Comparison of ENCODE assay signal across 25 mouse cellular contexts in genomic region chr1:132749217-132749884, GRCm38 (mm10). TPM values are rescaled to one million over a fixed set of nuclear protein-coding genes. Genes with fewer than 3 reads are reported as not detected.
DNase-seq lines count a peak whose midpoint lies in the region; ATAC-seq lines count a peak whose summit lies in the region.
"Had no signal": no experiment of that assay in that cellular context is flagged by ENCODE, and none has a peak within 500 bp of the region (broad histone marks: within the 10 kb centered on the region; RNA-seq: fewer than 3 reads in every experiment).

No protein-coding gene starts in this region.

- no peak for DNase-seq in frontal cortex, postnatal 25 days (ENCODE audit: low spot score in 2 of 2)
- DNase-seq in left cerebral cortex, adult 18-20 months (ENCODE audit: low spot score in 2 of 2) = peak; percentile 28 to 29
- no peak for DNase-seq in left cerebral cortex, adult 11 months (ENCODE audit: low spot score)
- DNase-seq in left cerebral cortex, postnatal 36 days (ENCODE audit: low spot score in 2 of 2) = peak; percentile 38 to 58
- DNase-seq in left cerebral cortex, postnatal 10 days (ENCODE audit: extremely low spot score in 1 of 2, low spot score in 2 of 2) = no peak
- peak; percentile 81 for DNase-seq in brain, adult 2 months (ENCODE audit: low read depth, low spot score)
- DNase-seq in layer of hippocampus, adult 8-10 months (ENCODE audit: low spot score in 2 of 2) = no peak
- DNase-seq: adrenal gland, adult 8-10 months; adrenal gland, postnatal 14 days; adrenal gland, postnatal 36 days; B cell, adult 2 months; cerebellum, adult 11 months; cerebellum, adult 18-20 months; cerebellum, adult 8-10 months; cerebellum, adult 9-11 months; cerebellum, postnatal 14 days; cerebellum, postnatal 36 days; embryo, embryonic 11 days had no signal

- intact Hi-C loops in left cerebral cortex, postnatal 36 days (cut with DNase I) = loop anchor here (10.0 kb wide), 2 partner anchors 95 to 225 kb away; no protein-coding TSS in a partner anchor
- intact Hi-C loops in left cerebral cortex, postnatal 10 days (cut with DNase I) = no loop called here

- ATAC-seq in frontal cortex, adult (ENCODE audit: low TSS enrichment) = peak; percentile 65
- ATAC-seq: activated CD4-positive, CD25-positive, alpha-beta regulatory T cell, adult 4 months; CD4-positive, CD25-positive, alpha-beta regulatory T cell, adult 4 months; forebrain, embryonic 14.5 days; Patski had no signal

RNA-seq across cellular contexts. Expression of gene Nfasc, which starts 7.8 kb away (rescaled TPM):
- 100 to 1,000 TPM; 128 to 134 TPM for total RNA-seq in left cerebral cortex, adult 18-20 months (2021)
- total RNA-seq in left cerebral cortex, postnatal 36 days (2021) = 100 to 1,000 TPM; 164 to 178 TPM
- 100 to 1,000 TPM; 125 to 134 TPM for total RNA-seq in left cerebral cortex, postnatal 10 days (2021)
- 100 to 1,000 TPM; 153 to 171 (median 158) TPM for total RNA-seq in layer of hippocampus, adult 8-10 months (2022)
- total RNA-seq: CH12.LX; common myeloid progenitor, adult 5-6 weeks had no signal

Comparison
In these comparisons a context has a peak if more than half of its experiments do, and no peak if none do; other contexts are left out.
1. DNase-seq: peak in left cerebral cortex, adult 18-20 months (2 of 2), left cerebral cortex, postnatal 36 days (2 of 2) and brain, adult 2 months (single experiment); none in frontal cortex, postnatal 25 days (0 of 2), left cerebral cortex, adult 11 months (single experiment), left cerebral cortex, postnatal 10 days (0 of 2) and layer of hippocampus, adult 8-10 months (0 of 2).